Mouse (Mus musculus) liver, embryonic 14 days (tissue): ENCODE results near the gene Tas2r113. TPM values are rescaled to one million over a fixed set of nuclear protein-coding genes. Genes with fewer than 3 reads are reported as not detected.

Experiments used
- polyA plus RNA-seq: library from polyadenylated mRNA; depleted of rRNA; stranded (reverse); fragments of >200 nt; gene quantifications from 2 replicates; pipeline ENCODE4 v1.2.3, GENCODE M21; 2012; rRNA removed

Gene Tas2r113
- not detected in 2 replicates for polyA plus RNA-seq

GRCm38 (mm10) chr6:132892711-132893110, at the start of gene Tas2r113:
Tas2r113 (plus strand) TSS chr6:132893011.

DNA sequence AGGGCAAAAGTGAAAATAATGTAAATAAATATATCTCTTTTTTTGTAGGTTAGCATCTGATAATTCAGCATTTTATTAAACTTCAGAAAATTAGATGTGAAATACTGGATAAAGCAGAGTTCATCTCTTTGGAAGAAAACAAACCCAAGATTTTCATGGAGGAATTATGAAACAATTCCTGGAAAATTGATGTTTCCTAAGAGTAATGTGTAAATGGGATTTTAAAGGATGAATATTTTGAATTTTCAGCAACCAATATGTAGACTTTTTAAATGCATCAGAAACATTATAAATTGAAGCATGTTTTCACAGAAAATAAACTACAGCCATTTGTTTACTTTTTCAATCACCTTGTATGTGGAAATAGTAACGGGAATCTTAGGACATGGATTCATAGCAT, 46.0 kb upstream of the Tas2r113 start, which contains the start of gene Tas2r123:
Gene Tas2r123 (plus strand): TSS at position 301 of the 400 bp plus-strand sequence.

DNA sequence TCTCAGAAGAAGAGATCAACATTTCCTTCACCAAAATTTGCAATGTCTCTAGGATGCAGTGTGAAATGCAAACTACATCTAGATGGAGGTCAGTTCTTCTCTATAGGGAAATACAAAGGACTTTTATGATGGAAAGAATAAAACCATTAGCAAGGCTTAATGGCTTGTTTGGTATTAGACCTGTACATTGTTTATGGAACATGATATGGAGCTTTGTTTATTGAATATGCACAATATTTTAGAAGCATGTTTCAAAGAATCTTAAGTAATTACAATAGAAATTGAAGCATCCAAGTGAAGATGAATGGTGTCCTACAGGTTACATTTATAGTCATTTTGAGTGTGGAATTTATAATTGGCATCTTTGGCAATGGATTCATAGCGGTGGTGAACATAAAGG, 37.7 kb upstream of the Tas2r113 start, which contains the start of gene Tas2r116:
Gene Tas2r116 (plus strand): TSS at position 301 of the 400 bp plus-strand sequence.

GRCm38 (mm10) chr6:132867708-132868107, 25.1 kb upstream of the Tas2r113 start, which contains the start of gene Tas2r110:
Tas2r110 (plus strand) TSS chr6:132868008.

GRCm38 (mm10) chr6:132909351-132909750, 16.5 kb downstream of the Tas2r113 start, which contains the start of gene Tas2r125:
Tas2r125 (plus strand) TSS chr6:132909651.

Other genes with a start within 250 kb of the Tas2r113 start
- gene A630073D07Rik, start 241.5 kb upstream of the Tas2r113 start, polyA plus RNA-seq, result not detected in 2 replicates
- not detected in 2 replicates for gene Tas2r120, start 236.1 kb upstream of the Tas2r113 start, polyA plus RNA-seq
- not detected in 2 replicates for gene Tas2r121, start 192.0 kb upstream of the Tas2r113 start, polyA plus RNA-seq
- gene Tas2r122, start 181.1 kb upstream of the Tas2r113 start, polyA plus RNA-seq, result not detected in 2 replicates
- not detected in 2 replicates for gene Tas2r115, start 155.0 kb upstream of the Tas2r113 start, polyA plus RNA-seq
- gene Tas2r124, start 138.3 kb upstream of the Tas2r113 start, polyA plus RNA-seq, result not detected in 2 replicates
- gene Tas2r102, start 130.9 kb upstream of the Tas2r113 start, polyA plus RNA-seq, result not detected in 2 replicates
- not detected in 2 replicates for gene Tas2r136, start 114.8 kb upstream of the Tas2r113 start, polyA plus RNA-seq
- gene Tas2r117, start 90.2 kb upstream of the Tas2r113 start, polyA plus RNA-seq, result not detected in 2 replicates
- gene Tas2r123, start 45.9 kb upstream of the Tas2r113 start, polyA plus RNA-seq, result not detected in 2 replicates
- gene Tas2r116, start 37.6 kb upstream of the Tas2r113 start, polyA plus RNA-seq, result not detected in 2 replicates
- not detected in 2 replicates for gene Tas2r110, start 25.0 kb upstream of the Tas2r113 start, polyA plus RNA-seq
- not detected in 2 replicates for gene Tas2r125, start 16.6 kb downstream of the Tas2r113 start, polyA plus RNA-seq
- not detected in 2 replicates for gene Tas2r129, start 58.1 kb downstream of the Tas2r113 start, polyA plus RNA-seq
- not detected in 2 replicates for gene Tas2r131, start 64.9 kb downstream of the Tas2r113 start, polyA plus RNA-seq
- gene Tas2r109, start 88.0 kb downstream of the Tas2r113 start, polyA plus RNA-seq, result not detected in 2 replicates
- not detected in 2 replicates for gene Tas2r103, start 144.1 kb downstream of the Tas2r113 start, polyA plus RNA-seq
- not detected in 2 replicates for gene Tas2r140, start 162.8 kb downstream of the Tas2r113 start, polyA plus RNA-seq
- gene Smim10l1, start 211.9 kb downstream of the Tas2r113 start, polyA plus RNA-seq, result 7.7 and 9.3 TPM in 2 replicates